Mouse (Mus musculus) limb, embryonic 12.5 days (tissue): ENCODE measurements around the gene Txn1. TPM values are rescaled to one million over a fixed set of nuclear protein-coding genes. Genes with fewer than 3 reads are reported as not detected.

Experiments
- ATAC-seq: fragments of 200-750 bp; cut with Nextera tagmentation; 2 replicates; pipeline ENCODE4 v1.8.0; 2017; ENCODE audit warnings: low read depth, moderate TSS enrichment; ENCODE audit not compliant: insufficient number of reproducible peaks, insufficient read depth, low FRiP score, low TSS enrichment
- H3K27ac ChIP-seq: fragments of 300-500 bp; sonication (generic); 2 replicates; pipeline ENCODE4 v1.5.1; 2016; ENCODE audit warnings: mild to moderate bottlenecking, moderate library complexity
- H3K27me3 ChIP-seq: fragments of 300-500 bp; sonication (generic); 2 replicates; pipeline ENCODE4 v1.6.1; 2016; ENCODE audit warnings: mild to moderate bottlenecking, moderate library complexity
- H3K36me3 ChIP-seq: fragments of 300-500 bp; sonication (generic); 2 replicates; pipeline ENCODE4 v1.6.1; 2016; ENCODE audit warnings: mild to moderate bottlenecking, moderate library complexity
- H3K4me1 ChIP-seq: fragments of 300-500 bp; sonication (generic); replicated peaks from 2 replicates; pipeline ENCODE4 v1.6.1; 2016
- H3K4me2 ChIP-seq: fragments of 300-500 bp; sonication (generic); 2 replicates; pipeline ENCODE4 v1.6.1; 2016; ENCODE audit warnings: mild to moderate bottlenecking, moderate library complexity
- H3K4me3 ChIP-seq: fragments of 300-500 bp; sonication (generic); replicated peaks from 2 replicates; pipeline ENCODE4 v1.5.1; 2016; ENCODE audit warnings: mild to moderate bottlenecking
- H3K9ac ChIP-seq: fragments of 300-500 bp; sonication (generic); replicated peaks from 2 replicates; pipeline ENCODE4 v1.6.1; 2016; ENCODE audit warnings: mild to moderate bottlenecking, moderate library complexity
- H3K9me3 ChIP-seq: fragments of 300-500 bp; sonication (generic); 2 replicates; pipeline ENCODE4 v1.6.1; 2016; ENCODE audit warnings: mild to moderate bottlenecking, moderate library complexity
- WGBS: fragments of 180-500 bp; shearing (Covaris S2); methylation state at CpG from one replicate; pipeline ENCODE4 v1.1.7; 2016; 5-methylcytosine and 5-hydroxymethylcytosine counted together
- polyA plus RNA-seq: library from polyadenylated mRNA; unstranded; fragments of >200 nt; fragmentation: Nextera tagmentation; extraction: Ambion mirVana; gene quantifications from 2 replicates; pipeline ENCODE4 v1.2.1, GENCODE M21; 2016

Txn1 gene
- polyA plus RNA-seq, 1 experiment from 2014 or later, result 450 TPM

DNA sequence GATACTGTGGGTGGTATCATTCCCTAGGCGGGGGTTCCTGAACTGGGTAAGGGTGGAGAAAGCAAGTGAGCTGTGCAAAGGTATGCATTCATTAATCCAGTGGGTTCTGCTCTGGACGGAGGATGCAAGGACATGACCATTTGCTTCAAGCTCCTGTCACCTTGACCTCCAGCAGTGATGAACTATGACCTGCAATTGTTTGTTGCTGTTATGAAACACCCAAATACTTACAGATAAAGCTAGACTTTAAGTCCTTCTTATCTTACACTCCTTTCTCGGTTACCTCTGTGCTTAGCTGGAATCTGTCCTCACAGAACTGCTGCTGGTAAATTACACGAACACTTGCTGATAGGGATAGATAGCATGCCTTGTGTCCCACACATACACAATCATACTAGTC is 15.6 kb downstream of the Txn1 start:
- H3K9ac ChIP-seq, result no peak overlapping the region

DNA sequence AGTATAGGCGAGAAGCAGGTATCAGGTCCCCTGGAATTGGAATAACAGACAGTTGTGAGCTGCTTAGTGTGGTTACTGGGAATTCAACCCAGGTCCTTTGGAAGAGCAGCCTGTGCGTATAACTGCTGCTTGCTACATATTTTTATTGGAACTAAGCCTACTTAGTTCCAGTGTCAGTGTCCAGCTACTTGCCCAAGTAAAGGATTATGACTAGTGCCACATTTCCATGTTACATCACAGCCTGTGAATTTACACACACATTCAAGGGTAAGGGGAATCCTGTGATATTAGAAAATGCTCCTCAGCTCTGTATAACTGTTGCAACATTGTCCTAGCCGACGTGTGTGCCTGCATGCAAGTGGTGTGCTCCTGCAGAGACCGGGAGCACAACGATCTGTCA is 18.9 kb downstream of the Txn1 start:
- H3K4me2 ChIP-seq, result no peak overlapping the region
- peaks cover 6% of the 10 kb centered on the region; the same call in 1 of the 2 replicates for H3K9me3 ChIP-seq
- no peak overlapping the region for H3K4me3 ChIP-seq
- H3K36me3 ChIP-seq, result peaks cover 5% of the 10 kb centered on the region; the same call in 1 of the 2 replicates
- H3K27ac ChIP-seq, result no peak overlapping the region
- no peaks in the 10 kb centered on the region for H3K4me1 ChIP-seq
- no peak overlapping the region for H3K9ac ChIP-seq
- 89% methylated on average over 6 of the region's 6 CpGs for WGBS
- H3K27me3 ChIP-seq, result no peaks in the 10 kb centered on the region
- no peak for ATAC-seq

More for the DNA sequence above, 15.6 kb downstream of the Txn1 start:
- no peaks in the 10 kb centered on the region for H3K27me3 ChIP-seq
- no peak overlapping the region for H3K4me2 ChIP-seq
- H3K4me3 ChIP-seq, result no peak overlapping the region
- no peak for ATAC-seq
- H3K36me3 ChIP-seq, result peaks cover 39% of the 10 kb centered on the region
- H3K4me1 ChIP-seq, result no peaks in the 10 kb centered on the region
- no peak overlapping the region for H3K27ac ChIP-seq
- no peaks in the 10 kb centered on the region for H3K9me3 ChIP-seq
- 88% methylated on average over 4 of the region's 4 CpGs for WGBS

DNA sequence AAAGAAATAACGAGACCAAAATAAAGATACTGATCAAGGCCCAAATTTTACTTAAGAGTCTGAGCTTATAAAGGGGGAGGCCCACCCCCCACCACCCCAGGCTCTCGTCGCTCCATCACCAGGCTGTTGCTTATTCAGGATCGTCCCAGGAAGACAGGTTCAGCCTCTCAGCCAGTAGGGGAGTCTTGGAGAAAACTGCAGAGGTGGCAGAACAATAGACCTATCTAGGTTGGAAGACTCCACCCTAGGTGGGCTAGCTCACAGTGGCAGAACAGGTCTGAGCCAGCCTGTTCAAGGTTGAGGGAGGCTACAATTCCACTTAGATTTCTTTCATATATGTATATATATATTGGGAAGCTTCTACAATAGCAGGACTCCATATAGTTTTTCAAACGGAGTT is 22.0 kb downstream of the Txn1 start:
- H3K27me3 ChIP-seq, result no peaks in the 10 kb centered on the region
- H3K9me3 ChIP-seq, result peaks cover 9% of the 10 kb centered on the region; the same call in 1 of the 2 replicates
- H3K36me3 ChIP-seq, result no peaks in the 10 kb centered on the region
- no peak overlapping the region for H3K4me3 ChIP-seq
- no peaks in the 10 kb centered on the region for H3K4me1 ChIP-seq
- 75% methylated on average over 5 of the region's 5 CpGs for WGBS
- no peak for ATAC-seq
- H3K9ac ChIP-seq, result no peak overlapping the region
- H3K27ac ChIP-seq, result no peak overlapping the region
- no peak overlapping the region for H3K4me2 ChIP-seq

DNA sequence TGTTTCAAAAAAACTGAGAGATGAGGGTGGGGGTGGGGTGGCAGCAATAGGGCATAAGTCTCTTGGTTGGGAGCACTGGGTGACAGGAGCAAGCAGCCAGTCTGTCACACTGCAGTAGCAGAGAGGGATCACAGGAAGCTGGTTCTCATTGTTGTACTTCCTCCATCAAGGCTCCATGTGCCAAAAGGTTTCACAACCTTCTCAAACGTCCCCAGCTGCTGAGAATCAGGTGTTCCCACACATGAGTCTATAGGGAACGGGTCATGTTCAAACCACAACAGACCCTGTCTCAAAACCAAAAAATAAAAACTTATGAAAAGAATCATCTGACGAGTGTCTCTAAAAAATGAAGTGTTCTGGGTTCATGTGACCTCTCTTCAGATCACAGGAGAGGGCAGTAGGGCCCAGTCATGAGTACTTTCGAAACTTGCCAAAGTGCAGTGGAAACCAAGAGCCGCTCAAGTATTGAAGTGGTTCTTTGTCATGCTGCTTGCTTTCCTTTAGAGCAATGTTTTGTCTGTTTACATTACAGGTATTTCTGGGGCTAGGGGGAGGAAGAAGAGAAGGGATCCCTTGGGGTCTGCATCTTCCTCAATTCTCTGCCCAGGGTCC is 25.5 kb downstream of the Txn1 start:
- Histone ChIP-seq H3K4me1 (no peaks in the 10 kb centered on the region), H3K36me3 (no peaks in the 10 kb centered on the region), H3K27ac (no peak overlapping the region), H3K9me3 (peaks cover 9% of the 10 kb centered on the region; the same call in 1 of the 2 replicates), H3K4me2 (no peak overlapping the region), H3K9ac (no peak overlapping the region), H3K27me3 (no peaks in the 10 kb centered on the region), H3K4me3 (no peak overlapping the region)
- ATAC-seq, result no peak
- WGBS, result 72% methylated on average over 5 of the region's 5 CpGs

DNA sequence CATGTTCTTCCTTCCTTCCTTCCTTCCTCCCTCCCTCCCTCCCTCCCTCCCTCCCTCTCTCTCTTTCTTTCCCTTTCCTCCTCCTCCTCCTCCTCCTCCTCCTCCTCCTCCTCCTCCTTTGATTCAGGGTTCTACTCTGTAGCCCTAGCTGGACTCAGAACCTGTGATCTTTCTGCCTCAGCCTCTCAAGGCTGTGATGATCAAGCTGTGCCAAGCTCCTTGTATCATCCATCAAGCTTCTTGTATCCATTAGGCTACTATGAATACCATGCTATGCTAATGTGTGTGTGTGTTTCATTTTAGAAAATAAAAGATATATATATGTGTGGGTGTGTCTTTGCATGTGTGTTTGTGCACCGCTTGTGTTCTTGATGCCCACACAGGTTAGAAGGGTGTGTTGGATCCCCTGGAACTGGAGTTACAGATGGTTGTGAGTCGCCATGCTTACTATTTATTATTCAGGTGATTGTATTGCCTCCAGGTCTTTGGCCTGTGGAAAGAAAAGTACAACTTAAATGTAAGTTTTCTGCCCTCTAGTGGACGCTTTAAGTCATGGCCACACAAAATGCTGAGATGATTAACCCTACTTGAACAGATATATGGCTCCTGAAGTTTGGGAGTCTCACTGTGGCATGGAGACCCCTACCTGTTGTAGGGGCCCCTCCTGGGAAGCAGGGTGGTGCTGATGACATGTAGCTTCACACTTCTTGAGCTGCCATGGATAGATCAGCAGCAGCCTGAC is 28.6 kb downstream of the Txn1 start:
- Histone ChIP-seq H3K4me3 (no peak overlapping the region), H3K36me3 (no peaks in the 10 kb centered on the region), H3K4me1 (no peaks in the 10 kb centered on the region), H3K27ac (no peak overlapping the region), H3K4me2 (no peak overlapping the region), H3K9me3 (peaks cover 7% of the 10 kb centered on the region; the same call in 1 of the 2 replicates), H3K27me3 (no peaks in the 10 kb centered on the region), H3K9ac (no peak overlapping the region)
- no peak for ATAC-seq
- WGBS, result 20% methylated on average over 3 of the region's 3 CpGs

DNA sequence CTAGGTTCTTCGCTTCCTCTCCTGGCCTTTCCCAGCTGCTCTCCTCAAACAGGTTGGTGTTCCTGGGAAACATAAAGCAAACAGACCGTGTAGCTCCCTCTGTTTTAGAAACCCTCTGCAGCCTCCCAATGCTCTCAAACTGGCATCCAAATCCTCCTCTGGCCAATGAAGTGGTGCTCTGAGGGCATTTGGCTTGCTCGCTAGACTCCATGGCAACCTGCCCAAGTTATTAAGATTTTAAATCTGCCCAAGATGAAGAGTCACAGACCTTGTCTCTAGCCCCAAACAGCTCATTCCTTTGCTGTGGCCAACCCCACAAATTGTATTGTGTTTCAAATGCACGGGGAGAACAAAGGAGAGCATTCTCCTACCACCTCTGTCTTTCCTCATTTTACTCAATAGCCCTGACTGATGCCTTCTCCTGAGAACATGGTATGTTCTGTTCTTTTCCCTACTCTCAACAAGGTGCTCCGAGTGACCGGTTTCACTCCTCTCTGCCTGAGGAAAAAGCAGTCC is 31.6 kb downstream of the Txn1 start:
- Histone ChIP-seq H3K9ac (no peak overlapping the region), H3K36me3 (no peaks in the 10 kb centered on the region), H3K27ac (no peak overlapping the region), H3K9me3 (no peaks in the 10 kb centered on the region), H3K27me3 (no peaks in the 10 kb centered on the region), H3K4me2 (no peak overlapping the region), H3K4me1 (peaks cover 10% of the 10 kb centered on the region), H3K4me3 (no peak overlapping the region)
- no peak for ATAC-seq
- 77% methylated on average over 6 of the region's 6 CpGs for WGBS

DNA sequence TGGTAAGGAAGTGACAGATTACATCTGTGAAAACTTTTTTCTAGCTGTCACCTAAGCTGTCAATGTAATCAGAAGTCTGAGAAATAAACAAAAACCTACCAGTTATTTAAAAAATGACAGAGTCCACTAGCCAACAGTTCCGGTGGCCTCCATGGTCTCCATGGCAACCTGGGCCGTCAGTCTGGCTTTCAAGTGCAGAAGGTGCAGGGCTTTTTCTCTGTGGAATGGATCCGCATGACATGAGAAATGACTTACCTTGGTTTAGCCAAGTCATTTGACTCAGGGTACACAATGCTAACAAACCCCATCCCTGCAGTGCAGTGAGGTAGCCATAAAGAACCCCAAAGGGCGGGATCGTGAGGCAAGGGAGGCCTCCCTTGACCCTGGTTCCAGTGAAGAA is 34.0 kb downstream of the Txn1 start:
- Histone ChIP-seq H3K9ac (no peak overlapping the region), H3K27ac (no peak overlapping the region), H3K27me3 (no peaks in the 10 kb centered on the region; the same call in 1 of the 2 replicates), H3K9me3 (no peaks in the 10 kb centered on the region), H3K36me3 (no peaks in the 10 kb centered on the region), H3K4me1 (peaks cover 14% of the 10 kb centered on the region), H3K4me3 (no peak overlapping the region), H3K4me2 (no peak overlapping the region)
- WGBS, result 53% methylated on average over 5 of the region's 5 CpGs
- no peak for ATAC-seq

DNA sequence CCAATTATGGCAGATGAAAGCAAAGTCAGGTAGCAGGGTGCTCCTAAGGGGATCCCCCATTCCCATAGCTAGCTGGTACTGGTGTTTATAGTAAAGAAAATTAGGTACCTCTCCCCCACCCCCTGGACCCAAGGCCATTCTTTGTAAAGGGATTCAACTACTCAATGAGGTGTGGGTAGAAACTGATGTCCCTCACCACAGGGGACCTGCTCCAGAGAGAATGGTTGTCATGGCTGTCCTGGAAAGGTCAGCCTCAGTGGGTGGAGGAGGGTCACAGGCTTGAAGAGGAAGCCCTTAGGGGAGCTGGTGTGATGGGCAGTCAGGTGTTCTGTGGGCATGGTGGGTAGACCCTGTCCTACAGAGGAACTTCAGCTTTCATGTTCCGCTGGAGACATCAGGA is 35.7 kb downstream of the Txn1 start:
- peaks cover 28% of the 10 kb centered on the region for H3K4me1 ChIP-seq
- 95% methylated on average over 1 of the region's 1 CpGs for WGBS
- H3K9ac ChIP-seq, result no peak overlapping the region
- H3K36me3 ChIP-seq, result no peaks in the 10 kb centered on the region
- H3K27me3 ChIP-seq, result peaks cover 2% of the 10 kb centered on the region; the same call in 1 of the 2 replicates
- H3K27ac ChIP-seq, result no peak overlapping the region
- no peak for ATAC-seq
- H3K4me2 ChIP-seq, result no peak overlapping the region
- H3K4me3 ChIP-seq, result no peak overlapping the region
- no peaks in the 10 kb centered on the region for H3K9me3 ChIP-seq

DNA sequence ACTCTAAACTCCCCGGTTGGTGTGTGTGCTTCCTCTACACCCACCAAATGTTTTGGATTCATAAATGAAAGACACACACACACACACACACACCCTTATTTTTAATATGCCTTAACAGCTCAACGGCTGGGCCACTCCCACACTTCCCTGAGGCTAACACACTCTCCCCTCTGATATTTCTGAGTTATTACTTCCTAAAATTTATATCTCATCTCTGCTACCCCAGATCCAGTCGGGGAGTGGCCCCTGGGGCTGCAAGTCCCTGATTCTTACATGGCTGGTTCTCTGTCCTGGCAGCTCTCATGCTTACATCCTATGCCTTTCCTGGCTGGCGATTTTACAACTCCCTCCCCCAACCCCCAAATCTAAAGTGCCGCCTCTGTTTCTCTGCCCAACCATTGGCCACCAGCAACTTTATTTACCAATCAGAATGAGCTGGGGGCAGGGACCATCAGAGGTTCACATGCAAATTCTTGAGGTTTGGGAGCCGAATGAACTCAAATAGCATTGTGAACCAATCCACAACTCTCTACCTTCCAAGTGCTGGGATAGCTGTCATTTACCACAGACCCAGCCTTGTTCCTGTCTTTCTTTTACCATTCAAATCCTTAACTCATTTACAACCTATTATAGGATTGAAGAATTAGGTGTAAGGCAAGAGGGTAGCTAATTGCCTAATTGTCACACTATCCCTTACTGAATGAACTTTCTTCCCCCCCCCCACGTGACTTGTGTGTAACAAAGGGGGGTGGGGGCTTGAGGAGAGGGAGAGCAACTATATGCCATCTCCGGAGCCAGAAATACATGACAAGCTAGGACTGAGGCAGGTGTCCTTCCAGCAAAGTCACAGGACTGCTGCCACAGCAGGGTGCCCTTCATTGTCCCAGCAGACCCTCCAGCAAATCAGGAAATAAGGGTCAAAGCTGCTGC is 36.5 kb downstream of the Txn1 start:
- WGBS, result 17% methylated on average over 8 of the region's 8 CpGs
- Histone ChIP-seq H3K27ac (no peak overlapping the region), H3K4me3 (no peak overlapping the region)

DNA sequence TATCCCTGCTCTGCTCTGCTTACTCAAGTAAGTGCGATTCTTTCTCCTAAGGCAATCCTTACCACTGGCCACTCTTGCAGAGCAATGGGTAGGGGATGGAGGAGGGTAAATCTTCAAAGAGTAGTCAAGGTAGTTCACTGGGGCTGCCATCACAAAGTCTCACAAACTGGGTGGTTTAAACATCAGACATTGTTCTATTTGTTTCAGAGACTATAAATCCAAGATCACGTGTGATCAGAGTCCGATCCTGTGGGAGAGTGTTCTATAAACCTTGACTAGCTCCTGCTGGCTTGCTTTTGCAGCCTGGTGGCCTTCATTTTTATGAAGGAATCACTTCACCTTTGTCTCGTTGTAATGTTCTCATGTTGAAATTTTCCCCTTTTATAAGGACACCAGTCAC is 39.5 kb downstream of the Txn1 start:
- Histone ChIP-seq H3K4me2 (peak overlapping the region; percentile 50), H3K4me1 (peaks cover 32% of the 10 kb centered on the region), H3K9me3 (no peaks in the 10 kb centered on the region), H3K4me3 (no peak overlapping the region), H3K27me3 (peaks cover 9% of the 10 kb centered on the region; the same call in 1 of the 2 replicates), H3K36me3 (no peaks in the 10 kb centered on the region), H3K27ac (no peak overlapping the region), H3K9ac (no peak overlapping the region)
- no peak for ATAC-seq
- WGBS, result 51% methylated on average over 4 of the region's 4 CpGs

More for the DNA sequence above, 36.5 kb downstream of the Txn1 start:
- no peak for ATAC-seq
- H3K9ac ChIP-seq, result no peak overlapping the region
- H3K9me3 ChIP-seq, result no peaks in the 10 kb centered on the region
- H3K36me3 ChIP-seq, result no peaks in the 10 kb centered on the region
- peaks cover 32% of the 10 kb centered on the region for H3K4me1 ChIP-seq
- peaks cover 9% of the 10 kb centered on the region; the same call in 1 of the 2 replicates for H3K27me3 ChIP-seq
- H3K4me2 ChIP-seq, result peak overlapping the region; percentile 31; the same call in 1 of the 2 replicates
